Mouse (Mus musculus) yolk sac, embryonic 10.5 days (tissue): ENCODE measurements at regions not wholly inside any gene's neighbourhood (a gene's known extent, or its start where the extent isn't known, plus 50 kb on each side); places are given as distances from the start of the nearest gene placed in this dataset.

ENCODE experiments used
- DNase-seq: peaks from one replicate; pipeline ENCODE4 v3.0.0-alpha.2; 2017; ENCODE audit warnings: low spot score

DNA sequence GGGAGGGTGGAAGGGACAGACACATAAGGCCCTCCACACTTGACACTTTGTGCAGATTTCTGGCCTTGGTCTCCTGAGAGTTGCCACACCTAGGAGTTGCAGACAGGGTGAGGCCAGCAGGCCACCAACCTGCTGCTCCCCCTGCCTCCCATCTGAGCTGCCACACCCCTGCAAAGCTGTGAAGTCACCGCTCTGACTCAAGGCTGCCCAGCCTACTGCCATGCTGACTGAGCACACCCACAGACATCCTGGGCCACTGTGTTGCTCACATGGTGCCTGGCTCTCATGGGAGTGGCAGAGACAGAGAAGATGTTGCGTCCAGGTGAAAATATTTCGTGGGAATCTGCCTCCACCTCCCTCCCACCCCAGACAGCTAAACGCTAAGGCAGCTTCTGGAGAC is 150.3 kb downstream of the Tfap2c start:
- no peak for DNase-seq

- no peak for DNase-seq
Observed at GRCm38 (mm10) chr2:172710641-172711040, 161.2 kb downstream of the Tfap2c start.

- no peak for DNase-seq
Observed at GRCm38 (mm10) chr2:172726701-172727100, 177.3 kb downstream of the Tfap2c start.

GRCm38 (mm10) chr2:172727576-172727975 is 178.2 kb downstream of the Tfap2c start:
- no peak for DNase-seq

DNA sequence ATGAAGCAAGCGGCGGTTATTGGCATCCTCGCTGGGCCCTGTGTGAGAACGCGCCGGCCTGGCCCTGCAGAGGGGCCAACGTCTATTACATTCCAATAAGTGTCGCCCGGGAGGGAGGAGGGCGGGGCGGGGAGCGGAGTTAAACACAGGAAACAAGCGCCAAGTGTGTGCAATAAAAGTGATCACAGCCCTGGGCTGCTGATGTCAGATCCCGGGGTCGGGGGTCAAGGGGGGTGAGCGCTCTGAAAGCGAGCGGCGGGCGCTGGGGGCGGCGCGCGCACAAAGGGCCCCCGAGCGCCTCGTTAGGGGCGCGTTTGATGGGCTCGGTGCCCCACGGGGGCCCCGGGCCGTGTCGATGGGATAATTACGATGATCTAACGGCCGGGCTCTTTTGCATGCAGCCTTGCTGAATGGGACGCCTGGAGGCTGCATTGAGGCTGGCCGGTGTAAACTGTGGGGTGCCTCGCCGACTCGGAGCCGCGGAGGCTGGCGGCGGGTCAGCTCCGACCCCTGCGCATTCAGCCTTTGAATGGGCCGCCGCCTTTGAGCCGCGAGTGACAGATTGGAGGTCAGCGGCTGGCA is 178.9 kb downstream of the Tfap2c start:
- DNase-seq = peak; percentile 73

- no peak for DNase-seq
Observed at GRCm38 (mm10) chr2:172729151-172729550, 179.8 kb downstream of the Tfap2c start.

GRCm38 (mm10) chr2:172729741-172730140 is 180.3 kb downstream of the Tfap2c start:
- no peak for DNase-seq

GRCm38 (mm10) chr2:172731408-172731807 is 182.0 kb downstream of the Tfap2c start:
- DNase-seq = peak; percentile 16

- no peak for DNase-seq
Observed at GRCm38 (mm10) chr2:172732453-172733210, 183.2 kb downstream of the Tfap2c start.

DNA sequence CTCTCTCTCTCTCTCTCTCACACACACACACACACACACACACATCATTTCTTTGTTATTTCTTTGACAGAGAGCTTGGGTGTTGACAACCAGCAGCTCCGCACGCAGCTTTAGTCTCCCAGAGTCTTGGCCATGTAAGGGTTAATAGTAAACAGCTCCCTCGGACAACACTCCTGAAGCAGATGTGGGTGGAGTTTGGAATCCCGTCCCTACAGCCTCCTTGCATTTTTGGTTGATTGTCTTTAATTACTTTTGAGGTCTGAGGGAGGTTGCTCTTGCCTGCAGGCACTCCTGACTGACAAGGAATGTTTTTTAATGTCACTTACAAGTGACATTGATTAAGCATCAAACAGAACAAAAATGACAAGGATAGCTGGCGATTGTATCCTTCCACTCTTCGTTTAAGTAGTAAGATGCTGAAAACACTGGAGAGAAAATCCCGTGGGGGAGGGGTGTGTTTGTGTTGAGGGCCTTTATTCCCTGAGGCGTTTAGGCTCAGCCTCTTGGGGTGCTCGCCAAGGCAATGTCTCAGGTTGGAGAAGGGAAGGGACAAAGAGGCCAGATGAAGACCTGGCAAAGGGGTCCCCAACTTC is 184.1 kb downstream of the Tfap2c start:
- DNase-seq = no peak

DNA sequence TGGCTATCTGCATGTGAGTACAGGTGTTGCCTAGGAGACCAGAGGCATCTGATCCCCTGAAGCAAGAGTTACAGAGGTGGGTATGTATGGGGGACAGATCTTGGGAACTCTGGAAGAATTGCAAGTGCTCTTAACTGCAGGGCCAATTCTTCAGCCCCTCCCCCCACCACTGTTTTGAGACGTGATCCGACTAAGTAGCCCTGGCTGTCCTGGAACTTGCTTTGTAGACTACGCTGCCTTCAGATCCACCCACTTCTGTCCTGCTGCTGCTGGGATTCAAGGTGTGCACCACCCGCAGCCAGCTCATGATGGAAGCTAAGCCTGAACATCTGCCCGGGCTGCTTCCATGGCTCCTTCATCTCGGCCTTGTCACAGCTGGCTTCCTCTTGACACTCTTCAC is 186.2 kb downstream of the Tfap2c start:
- DNase-seq = no peak

- DNase-seq = no peak
Observed at GRCm38 (mm10) chr2:172739041-172739491, 189.7 kb downstream of the Tfap2c start.

DNA sequence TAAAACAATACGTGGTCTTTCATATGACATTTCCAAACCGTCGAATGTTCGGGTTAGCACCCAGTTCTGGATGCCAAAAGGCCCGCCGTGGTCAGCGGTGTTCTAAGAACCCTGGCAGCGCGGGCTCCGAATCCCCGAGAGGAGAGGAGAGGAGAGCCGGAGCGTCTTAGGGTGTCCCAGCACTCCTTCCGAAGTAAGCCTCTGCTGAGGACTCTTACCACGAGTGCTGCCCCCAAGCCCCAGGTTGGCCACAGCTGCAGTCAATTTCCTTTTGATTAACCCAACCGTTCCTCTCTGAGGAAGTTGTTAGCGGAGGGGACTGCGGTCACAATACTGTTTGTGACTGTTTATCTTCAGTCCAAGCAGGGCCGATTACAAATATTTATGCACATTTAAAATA is 190.1 kb downstream of the Tfap2c start:
- no peak for DNase-seq

- DNase-seq = no peak
Observed at GRCm38 (mm10) chr2:172751364-172751763, 188.8 kb downstream of the Bmp7 start.

DNA sequence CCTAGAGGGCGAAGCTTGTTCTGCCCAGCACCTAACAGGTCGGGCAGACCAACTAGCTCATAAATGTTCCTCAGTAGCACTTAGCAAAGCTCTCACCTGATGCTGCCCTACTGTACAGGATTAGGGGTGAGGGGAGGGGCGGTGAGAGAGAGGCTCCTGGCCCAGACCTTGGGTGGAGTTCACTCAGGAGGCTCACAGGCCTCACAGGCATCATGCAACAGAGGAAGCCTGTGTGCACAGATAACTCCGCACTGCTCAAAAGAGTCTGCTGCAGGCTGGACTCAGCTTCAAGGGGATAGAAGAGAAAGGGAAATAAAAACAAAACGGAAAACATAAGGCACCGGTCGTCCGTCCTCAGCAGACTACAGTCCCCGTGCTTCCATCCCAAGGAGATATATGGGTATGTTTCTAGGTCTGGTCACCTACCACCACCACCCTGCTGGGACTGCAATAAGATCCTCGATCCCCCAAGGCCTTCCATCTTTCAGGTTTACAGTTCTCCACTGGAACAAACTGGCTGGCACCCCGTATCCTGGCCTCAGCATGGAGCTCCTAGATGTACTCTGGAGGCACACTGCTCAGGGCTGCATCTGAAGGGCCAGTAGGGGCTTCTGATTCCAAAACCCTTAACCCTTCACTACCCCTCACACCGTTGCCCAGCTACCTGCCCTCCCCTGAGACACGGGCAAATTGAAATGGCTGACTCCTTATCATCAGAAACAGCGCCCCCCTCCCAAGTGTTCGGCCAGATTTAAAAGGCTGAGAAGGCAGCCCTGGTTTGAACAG is 184.2 kb downstream of the Bmp7 start:
- DNase-seq = no peak

- no peak for DNase-seq
Observed at GRCm38 (mm10) chr2:172756472-172756860, 183.7 kb downstream of the Bmp7 start.

GRCm38 (mm10) chr2:172758497-172758896 is 181.6 kb downstream of the Bmp7 start:
- peak; percentile 47 for DNase-seq

DNA sequence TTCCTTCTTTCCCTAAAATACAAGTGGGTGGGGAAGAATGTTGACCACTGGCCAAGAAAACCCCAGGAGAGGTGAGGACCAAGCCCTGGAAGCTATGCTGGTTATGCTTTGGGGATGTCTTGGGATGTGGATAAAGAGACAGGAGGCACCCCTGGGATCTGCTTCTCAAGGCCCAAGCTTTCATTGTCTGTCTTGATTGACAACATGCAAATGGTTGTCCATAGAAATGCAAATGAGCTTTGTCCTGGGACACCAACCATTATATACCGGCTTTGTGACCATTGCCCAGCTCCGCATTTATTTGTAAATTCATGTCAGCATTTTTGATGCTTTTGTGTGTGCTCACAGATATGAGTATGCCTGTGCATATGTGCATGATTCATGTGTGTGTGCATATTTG is 174.9 kb downstream of the Bmp7 start:
- no peak for DNase-seq

DNA sequence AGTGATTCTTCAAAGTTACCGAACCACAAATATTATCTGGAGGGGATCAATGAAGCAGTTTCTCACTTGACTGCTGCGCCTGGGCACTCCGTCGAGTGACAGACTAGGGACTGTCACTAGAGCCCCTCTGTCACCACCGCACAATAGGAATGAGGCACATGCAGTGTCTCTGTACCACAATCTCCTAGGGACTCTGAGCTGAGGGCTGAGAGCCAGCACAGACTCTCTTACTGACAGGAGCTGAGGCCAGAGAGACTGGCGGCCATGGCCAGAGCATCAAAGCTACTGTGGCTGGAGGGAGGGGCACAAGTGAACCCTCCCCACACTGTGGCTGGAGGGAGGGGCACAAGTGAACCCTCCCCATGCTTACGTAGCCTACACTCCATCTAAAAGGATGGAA is 173.7 kb downstream of the Bmp7 start:
- DNase-seq = no peak

- DNase-seq = no peak
Observed at GRCm38 (mm10) chr2:172768756-172769155, 171.4 kb downstream of the Bmp7 start.

DNA sequence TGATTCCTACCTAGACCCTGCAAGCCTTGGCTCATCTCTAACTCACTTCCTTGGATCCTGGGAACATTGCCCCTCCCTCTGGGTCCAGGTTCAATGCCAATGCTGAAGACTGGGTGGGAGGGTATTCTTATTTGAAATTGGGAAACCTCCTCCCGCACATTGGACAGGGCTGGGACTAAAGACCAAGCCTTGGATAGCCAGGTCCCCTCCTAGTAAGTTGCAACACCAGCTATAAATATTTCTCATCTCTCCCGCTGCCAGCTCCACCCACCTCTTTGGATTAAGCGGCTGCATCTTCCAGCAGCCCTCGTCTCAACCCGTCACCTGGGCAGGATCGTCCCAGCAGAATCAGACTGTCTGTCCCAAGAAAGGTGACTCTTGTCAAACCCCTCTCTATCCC is 170.1 kb downstream of the Bmp7 start:
- no peak for DNase-seq

DNA sequence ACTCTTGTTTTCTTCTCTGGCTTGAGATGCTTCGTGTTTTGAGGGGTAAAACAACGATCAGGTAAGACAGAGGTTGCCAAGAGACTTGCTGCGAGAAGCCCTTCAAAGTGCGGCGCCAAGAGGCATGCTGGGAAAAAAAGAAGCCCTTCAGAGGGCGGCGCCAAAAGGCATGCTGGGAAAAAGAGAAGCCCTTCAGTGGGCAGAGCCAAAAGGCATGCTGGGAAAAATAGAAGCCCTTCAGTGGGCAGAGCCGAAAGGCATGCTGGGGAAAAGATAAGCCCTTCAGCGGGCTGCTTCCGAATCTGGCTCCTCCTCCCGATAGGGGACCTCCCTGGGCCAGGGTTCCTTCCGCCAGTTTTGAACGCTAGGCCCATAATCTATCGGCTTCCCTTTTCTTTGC is 169.5 kb downstream of the Bmp7 start:
- no peak for DNase-seq

GRCm38 (mm10) chr2:172773176-172773575 is 166.9 kb downstream of the Bmp7 start:
- peak; percentile 54 for DNase-seq
